In genomic region chr4:95700366-95700765, GRCm38 (mm10) we compare ENCODE assay signal across 22 mouse cellular contexts.
"Had no signal": no experiment of that assay in that cellular context is flagged by ENCODE, and none has a peak within 500 bp of the region (broad histone marks: within the 10 kb centered on the region; RNA-seq: fewer than 3 reads in every experiment).

No protein-coding gene starts in this region.

- H3K9ac ChIP-seq: heart, embryonic 13.5 days; heart, embryonic 15.5 days; hindbrain, embryonic 13.5 days; hindbrain, embryonic 15.5 days; limb, embryonic 13.5 days; limb, embryonic 15.5 days; liver, embryonic 12.5 days; liver, embryonic 14.5 days had no signal

- H3K27me3 ChIP-seq: heart, embryonic 13.5 days; heart, embryonic 15.5 days; hindbrain, embryonic 13.5 days; hindbrain, embryonic 15.5 days; limb, embryonic 13.5 days; limb, embryonic 15.5 days; liver, embryonic 12.5 days had no signal

- H3K27ac ChIP-seq: gastrocnemius, adult 2 months; heart, embryonic 13.5 days; heart, embryonic 15.5 days; hindbrain, embryonic 13.5 days; hindbrain, embryonic 15.5 days; hindbrain, postnatal 0 days; kidney, postnatal 0 days; limb, embryonic 13.5 days; limb, embryonic 15.5 days; liver, embryonic 12.5 days; liver, embryonic 14.5 days had no signal

- H3K4me2 ChIP-seq: heart, embryonic 11.5 days; heart, embryonic 13.5 days; heart, embryonic 15.5 days; hindbrain, embryonic 13.5 days; hindbrain, embryonic 15.5 days; limb, embryonic 13.5 days; limb, embryonic 15.5 days; liver, embryonic 12.5 days had no signal

- H3K9me3 ChIP-seq: heart, embryonic 13.5 days; heart, embryonic 15.5 days; hindbrain, embryonic 13.5 days; hindbrain, embryonic 15.5 days; limb, embryonic 13.5 days; limb, embryonic 15.5 days; liver, embryonic 12.5 days had no signal

- H3K4me3 ChIP-seq: gastrocnemius, adult 2 months; heart, embryonic 13.5 days; heart, embryonic 15.5 days; hindbrain, embryonic 13.5 days; hindbrain, embryonic 15.5 days; limb, embryonic 13.5 days; limb, embryonic 15.5 days; liver, embryonic 12.5 days had no signal

- DNase-seq: gastrocnemius, adult 2 months; gastrocnemius, postnatal 10 days; gastrocnemius, postnatal 25 days; heart, adult 18-20 months; heart, postnatal 14 days; heart, postnatal 36 days; kidney, postnatal 25 days; layer of hippocampus, adult 9-11 months; layer of hippocampus, postnatal 36 days; left cerebral cortex, postnatal 4 days had no signal

- H3K36me3 ChIP-seq: heart, embryonic 13.5 days; heart, embryonic 15.5 days; hindbrain, embryonic 13.5 days; hindbrain, embryonic 15.5 days; limb, embryonic 13.5 days; limb, embryonic 15.5 days; liver, embryonic 12.5 days had no signal

- H3K4me1 ChIP-seq: heart, embryonic 15.5 days; hindbrain, embryonic 13.5 days; hindbrain, embryonic 15.5 days; limb, embryonic 13.5 days; limb, embryonic 15.5 days; liver, embryonic 12.5 days had no signal

- ATAC-seq: hindbrain, postnatal 0 days; intestine, embryonic 16.5 days; liver, embryonic 12.5 days had no signal
